8 mouse cellular contexts compared by ENCODE assay signal in genomic region chr2:105230333-105230732, GRCm38 (mm10). TPM values are rescaled to one million over a fixed set of nuclear protein-coding genes. Genes with fewer than 3 reads are reported as not detected.
DNase-seq lines count a peak whose midpoint lies in the region; ATAC-seq lines count a peak whose summit lies in the region.

No protein-coding gene starts in this region.

- intact Hi-C loops in left cerebral cortex, postnatal 14 days (cut with DNase I), result loop anchor here (1.0 kb wide), 1 partner anchor 342 kb away; no protein-coding TSS in a partner anchor

- no peaks in the 10 kb centered on the region for H3K4me1 ChIP-seq in embryonic facial prominence, embryonic 11.5 days (ENCODE audit: control insufficient read depth, insufficient read depth, low read length)
- H3K4me1 ChIP-seq in hindbrain, embryonic 13.5 days (replicated peaks), result no peaks in the 10 kb centered on the region
- H3K4me1 ChIP-seq in midbrain, embryonic 15.5 days, result no peaks in the 10 kb centered on the region

- H3K36me3 ChIP-seq in embryonic facial prominence, embryonic 11.5 days (replicated peaks; ENCODE audit: control insufficient read depth, insufficient read depth, low read depth, low read length), result no peaks in the 10 kb centered on the region
- no peaks in the 10 kb centered on the region for H3K36me3 ChIP-seq in hindbrain, embryonic 13.5 days
- H3K36me3 ChIP-seq in midbrain, embryonic 15.5 days (replicated peaks), result no peaks in the 10 kb centered on the region

- H3K27me3 ChIP-seq in embryonic facial prominence, embryonic 11.5 days (ENCODE audit: control insufficient read depth, insufficient read depth, low read length), result no peaks in the 10 kb centered on the region
- H3K27me3 ChIP-seq in hindbrain, embryonic 13.5 days, result peaks cover 39% of the 10 kb centered on the region
- peaks cover 7% of the 10 kb centered on the region; the same call in 1 of the 2 replicates for H3K27me3 ChIP-seq in midbrain, embryonic 15.5 days (replicated peaks)

- no peak overlapping the region for H3K9ac ChIP-seq in embryonic facial prominence, embryonic 11.5 days (replicated peaks; ENCODE audit: low read length)
- no peak overlapping the region for H3K9ac ChIP-seq in hindbrain, embryonic 13.5 days
- H3K9ac ChIP-seq in midbrain, embryonic 15.5 days, result no peak overlapping the region

- H3K4me3 ChIP-seq in embryonic facial prominence, embryonic 11.5 days (ENCODE audit: low read depth, low read length), result no peak overlapping the region
- H3K4me3 ChIP-seq in hindbrain, embryonic 13.5 days, result no peak overlapping the region
- no peak overlapping the region for H3K4me3 ChIP-seq in midbrain, embryonic 15.5 days

- no peak overlapping the region for H3K27ac ChIP-seq in embryonic facial prominence, embryonic 11.5 days (replicated peaks; ENCODE audit: low read depth, low read length)
- no peak overlapping the region for H3K27ac ChIP-seq in hindbrain, embryonic 13.5 days
- no peak overlapping the region for H3K27ac ChIP-seq in midbrain, embryonic 15.5 days

- no peaks in the 10 kb centered on the region for H3K9me3 ChIP-seq in embryonic facial prominence, embryonic 11.5 days (replicated peaks; ENCODE audit: control insufficient read depth, low read length)
- no peaks in the 10 kb centered on the region for H3K9me3 ChIP-seq in hindbrain, embryonic 13.5 days
- no peaks in the 10 kb centered on the region for H3K9me3 ChIP-seq in midbrain, embryonic 15.5 days

- H3K4me2 ChIP-seq in embryonic facial prominence, embryonic 11.5 days (ENCODE audit: low read depth, low read length), result no peak overlapping the region
- no peak overlapping the region for H3K4me2 ChIP-seq in hindbrain, embryonic 13.5 days
- H3K4me2 ChIP-seq in midbrain, embryonic 15.5 days, result no peak overlapping the region

- WGBS in embryonic facial prominence, embryonic 11.5 days, result 0% methylated on average over 1 of the region's 1 CpGs
- 4% methylated on average over 1 of the region's 1 CpGs for WGBS in hindbrain, embryonic 13.5 days
- WGBS in midbrain, embryonic 15.5 days, result 2% methylated on average over 1 of the region's 1 CpGs

- ATAC-seq in embryonic facial prominence, embryonic 11.5 days (replicated peaks; ENCODE audit: insufficient number of reproducible peaks, low FRiP score, low TSS enrichment, low read depth), result 0 out of 2 replicates have a peak, but pooled peaks have one; percentile 3
- peak; percentile 62; the same call in 1 of the 2 replicates for ATAC-seq in hindbrain, embryonic 13.5 days (ENCODE audit: low FRiP score)
- ATAC-seq in midbrain, embryonic 15.5 days (replicated peaks), result peak; percentile 74

- peak; percentile 71 for DNase-seq in ovary, postnatal 14 days (ENCODE audit: low spot score)
- no peak for DNase-seq in ovary, postnatal 10 days (ENCODE audit: low spot score)
- DNase-seq in adrenal gland, postnatal 25 days, result peak; percentile 71
- DNase-seq in embryonic facial prominence, embryonic 11.5 days (ENCODE audit: low spot score), result peak; percentile 86
- DNase-seq in left cerebral cortex, postnatal 14 days (ENCODE audit: low spot score in 2 of 2), result peak; percentile 49 to 83
- DNase-seq in thymus, postnatal 25 days, result peak; percentile 36

RNA-seq across cellular contexts. Expression of gene Them7, which starts 6.2 kb away (rescaled TPM):
- 0.49 and 1.2 TPM in 2 replicates for total RNA-seq in adrenal gland, postnatal 25 days (2021)
- polyA plus RNA-seq in embryonic facial prominence, embryonic 11.5 days (2014; fragmentation: Nextera tagmentation; extraction: Ambion mirVana), result 0.49 and 0.66 TPM in 2 replicates
- 0.23 TPM in 1 of 2 replicates, not detected in the other for polyA plus RNA-seq in hindbrain, embryonic 13.5 days (2015; fragmentation: Nextera tagmentation; extraction: Ambion mirVana)
- under 1 TPM in 1 of 2 experiments, not detected in 1; 0.37 TPM for total RNA-seq in left cerebral cortex, postnatal 14 days (2021)
- not detected in 2 replicates for polyA plus RNA-seq in midbrain, embryonic 15.5 days (2015; fragmentation: Nextera tagmentation; extraction: Ambion mirVana)

Comparison
In these comparisons a context has a peak if more than half of its experiments do, and no peak if none do; other contexts are left out.
1. ATAC-seq: peak in every context shown above with its lines; median percentile 74 in midbrain, embryonic 15.5 days; 62 in hindbrain, embryonic 13.5 days; 3 in embryonic facial prominence, embryonic 11.5 days.